Mouse (Mus musculus): Measurements from ENCODE around the gene Myocos.

The Myocos gene

GRCm38 (mm10) chr1:162615511-162615910, 42.5 kb downstream of the Myocos start:
- no peak for DNase-seq (ENCODE audit: low spot score)

DNA sequence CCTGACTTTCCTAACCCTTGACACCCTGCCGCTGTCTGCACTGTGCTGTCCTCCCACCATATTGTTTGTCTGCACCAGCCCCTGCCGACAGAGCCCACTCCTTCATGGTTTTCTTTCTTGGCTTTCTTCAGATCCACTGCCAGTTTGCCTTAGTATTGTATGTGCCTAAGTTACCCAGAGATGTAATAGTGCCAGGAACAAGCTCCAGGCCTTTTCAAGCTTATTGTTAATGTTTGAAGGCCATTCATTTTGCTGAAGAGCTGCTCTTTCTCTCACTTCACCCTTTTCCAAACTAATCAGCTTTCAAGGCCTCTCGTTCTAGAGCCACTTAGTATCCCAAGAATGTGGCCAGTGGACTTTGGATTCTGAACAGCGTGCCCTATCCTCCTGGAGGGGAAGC, 46.8 kb downstream of the Myocos start:
- DNase-seq (ENCODE audit: low spot score): no peak

DNA sequence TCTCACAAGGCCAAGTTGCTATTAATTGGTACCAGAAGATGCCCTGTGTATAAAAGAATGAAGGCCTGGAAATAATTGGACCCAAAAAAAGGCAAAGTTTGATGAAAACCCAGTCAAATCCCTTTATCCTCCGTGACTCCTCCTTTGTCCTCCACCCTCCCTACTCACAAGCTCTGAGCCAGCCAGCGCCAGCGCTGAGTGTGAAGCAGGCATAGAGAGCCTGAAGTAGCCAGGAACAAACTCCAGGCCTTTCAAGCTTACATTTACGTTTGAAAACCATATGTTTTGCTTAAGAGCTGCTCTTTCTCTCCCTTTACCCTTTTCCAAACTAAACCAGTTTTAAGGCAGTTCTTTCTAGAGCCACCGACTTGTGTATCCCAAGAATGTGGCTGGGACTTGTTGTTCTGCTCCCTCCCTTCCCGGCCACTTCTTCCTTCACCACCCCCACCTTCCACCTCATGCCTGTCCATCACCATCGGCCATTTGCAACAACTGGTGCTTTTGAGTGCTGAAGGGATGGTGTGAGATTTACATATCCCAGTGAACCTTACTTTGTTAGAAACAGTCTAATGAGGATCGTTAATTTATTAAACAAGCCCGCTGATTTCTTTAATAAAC, 48.3 kb downstream of the Myocos start:
- no peak for DNase-seq (ENCODE audit: low spot score)

DNA sequence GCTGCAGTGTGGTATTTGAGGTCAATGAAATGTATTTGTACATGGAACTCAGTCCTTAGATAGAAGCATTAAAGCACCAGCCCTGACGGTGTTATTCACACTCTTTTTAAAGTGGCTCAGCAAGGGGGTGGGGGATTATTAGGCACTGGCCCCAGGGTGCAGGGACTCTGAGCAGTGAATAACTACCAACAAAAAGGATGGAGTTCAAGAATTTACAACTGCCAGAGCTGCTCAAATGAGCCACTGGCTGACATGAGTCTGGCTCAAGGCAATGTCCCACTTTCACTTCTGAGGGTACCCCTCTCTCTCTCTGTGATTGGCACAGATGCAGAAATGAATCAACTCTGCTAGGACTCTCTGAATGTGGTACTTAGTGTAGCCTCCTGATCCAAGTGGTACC, 49.9 kb downstream of the Myocos start:
- no peak for DNase-seq (ENCODE audit: low spot score)

DNA sequence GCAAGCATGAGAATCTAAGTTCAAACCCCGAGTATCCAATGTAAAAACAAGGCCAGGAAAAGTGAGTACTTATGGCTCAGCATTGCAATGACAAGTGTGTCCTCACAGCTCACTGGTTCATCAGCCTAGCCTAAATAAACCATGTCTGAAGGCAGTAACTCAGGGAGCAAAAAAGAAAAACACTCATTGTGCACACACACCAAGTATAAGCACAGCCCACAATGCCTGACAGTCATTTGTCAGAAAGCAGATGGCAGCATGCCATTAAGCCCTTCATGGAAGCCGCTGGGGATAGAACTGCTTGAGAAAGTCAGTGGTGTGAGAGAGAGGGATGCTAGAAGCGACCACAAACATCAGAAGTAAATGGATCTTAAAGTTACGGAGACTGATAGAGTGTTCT, 56.7 kb downstream of the Myocos start:
- no peak for DNase-seq (ENCODE audit: low spot score)

DNA sequence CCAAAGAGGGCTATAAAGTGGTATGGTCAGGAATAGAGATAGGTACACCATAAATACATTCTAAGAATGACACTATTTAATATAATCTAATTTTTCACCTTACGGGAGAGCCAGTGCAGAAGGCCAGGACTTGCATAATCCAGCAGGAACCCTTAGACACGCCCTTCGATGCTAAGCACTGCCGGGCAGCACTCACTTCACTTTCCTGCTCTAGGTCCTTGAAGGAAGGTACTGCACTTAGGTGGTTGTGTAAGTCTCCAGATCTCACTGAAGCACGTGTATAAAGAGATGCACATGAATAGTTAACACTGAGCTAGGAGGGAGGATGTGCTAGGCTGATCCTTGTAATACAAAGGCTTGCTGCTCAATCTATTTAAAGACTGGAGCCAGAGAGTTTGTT, 58.4 kb downstream of the Myocos start:
- no peak for DNase-seq (ENCODE audit: low spot score)

DNA sequence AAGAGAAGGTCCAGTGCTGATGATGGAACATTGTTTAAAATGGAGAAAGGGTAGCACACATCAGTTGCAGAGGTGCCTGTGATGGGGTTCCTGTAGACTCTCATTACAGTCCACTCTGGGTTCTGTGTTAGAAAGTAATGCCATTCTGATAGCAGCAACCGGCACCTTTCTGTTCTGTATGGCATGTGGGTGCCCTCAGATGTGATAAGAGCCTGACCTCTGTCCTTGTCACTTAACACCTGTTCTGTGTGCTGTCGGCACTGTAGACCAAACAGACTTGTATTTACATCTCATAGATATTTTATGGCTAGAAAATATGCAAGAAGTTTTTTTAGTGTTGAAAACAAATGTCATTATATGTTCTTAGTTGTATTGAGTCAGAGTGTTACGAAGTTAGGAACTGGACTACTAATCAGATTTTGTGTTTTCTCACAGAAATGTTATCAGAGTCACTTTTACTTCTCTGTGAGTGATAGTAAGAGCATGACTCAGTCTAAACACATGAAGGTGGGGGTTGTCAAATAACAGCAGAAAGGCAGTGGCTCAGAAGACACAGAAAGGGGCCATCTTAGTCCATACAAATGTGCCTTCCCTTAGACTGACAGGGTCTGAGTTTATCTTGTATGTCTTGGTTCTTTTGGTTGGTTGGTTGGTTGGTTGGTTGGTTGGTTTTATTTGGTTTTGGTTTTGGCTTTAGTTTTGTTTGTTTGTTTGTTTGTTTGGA, 60.5 kb downstream of the Myocos start:
- DNase-seq (ENCODE audit: low spot score): no peak
